Mouse (Mus musculus): ENCODE data around the gene Slamf7.

DNA sequence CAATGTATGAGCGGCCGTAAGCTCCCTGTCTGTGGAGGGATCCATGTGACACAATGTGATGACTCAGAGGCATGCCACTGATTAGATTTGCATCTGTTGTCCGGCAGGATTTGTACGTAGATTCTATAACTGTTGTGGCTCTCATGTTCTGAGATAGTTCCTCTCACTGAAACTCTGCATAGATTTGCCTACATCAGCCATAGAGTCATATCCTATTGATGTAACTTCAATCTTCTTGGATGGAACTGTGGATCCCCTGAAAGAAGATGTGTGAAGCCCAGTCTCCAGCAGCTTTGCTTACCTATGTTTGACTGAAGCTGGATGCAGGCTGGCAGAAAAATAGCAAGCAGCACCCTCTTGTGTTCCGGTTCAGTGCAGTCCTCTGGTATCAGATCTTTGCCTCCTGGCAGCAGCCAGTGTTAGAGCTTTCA is 5.7 kb upstream of the Slamf7 start:
- TF ChIP-seq CTCF (IDR thresholded peaks at IDR 0.05; ENCODE audit: low read depth), result peak; percentile 27; the same call in 1 of the 2 replicates
- no peak for TF ChIP-seq EP300 (IDR thresholded peaks at IDR 0.05; ENCODE audit: low read depth)

Measured in liver, postnatal 0 days (tissue).